Mouse (Mus musculus): ENCODE measurements around the gene Col4a5.

Col4a5 gene

DNA sequence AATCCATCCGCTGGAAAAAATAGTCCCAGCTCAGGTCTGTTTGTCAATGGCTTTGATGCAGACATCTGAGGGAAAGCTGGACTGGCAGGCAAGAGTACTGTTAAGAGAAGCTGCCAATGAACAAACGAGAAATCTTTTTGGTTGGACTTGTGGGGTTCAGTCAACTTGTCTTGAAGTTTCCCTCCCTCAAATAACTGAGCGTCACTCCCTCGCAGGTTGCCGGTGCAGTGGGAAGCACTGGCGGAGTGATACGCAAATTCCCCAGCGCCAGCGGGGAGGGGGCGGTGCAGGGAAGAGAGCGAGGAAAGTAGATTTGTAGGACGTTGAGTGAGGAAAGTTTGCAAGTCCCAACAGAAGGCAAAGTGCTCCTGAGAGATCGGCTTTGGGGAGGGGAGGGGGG lies at the start of gene Col4a5:
Col4a5 (plus strand) TSS at position 276 of the 400 bp plus-strand sequence.
- DNase-seq, result no peak

- no peak for DNase-seq
Measured at GRCm38 (mm10) chrX:141436780-141437179, 38.4 kb upstream of the Col4a5 start.

DNA sequence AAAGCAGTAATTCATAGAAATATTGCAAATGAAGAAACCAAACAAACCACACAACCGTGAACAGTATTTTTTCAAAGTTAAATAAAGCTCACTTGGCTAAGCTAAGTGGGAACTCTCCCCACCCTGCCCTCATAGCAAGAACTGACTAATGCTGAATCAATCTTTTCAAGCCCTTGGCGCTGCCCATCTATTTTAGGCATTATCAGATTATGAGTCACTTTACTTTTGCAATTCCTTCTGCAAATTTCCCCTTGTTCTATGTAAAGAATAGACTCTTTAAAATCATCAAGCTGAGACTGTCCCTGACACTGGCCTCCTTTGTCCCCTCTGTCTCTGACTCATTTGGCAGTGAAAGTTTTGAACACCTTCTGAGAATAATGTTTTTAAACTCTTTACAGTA lies 35.8 kb upstream of the Col4a5 start:
- DNase-seq, result no peak

- no peak for DNase-seq
Measured at GRCm38 (mm10) chrX:141447936-141448335, 27.2 kb upstream of the Col4a5 start.

GRCm38 (mm10) chrX:141473470-141474302 lies 1.5 kb upstream of the Col4a5 start, which contains the start of gene Col4a6:
Col4a6 (minus strand) TSS chrX:141474076.
- DNase-seq, result no peak

DNA sequence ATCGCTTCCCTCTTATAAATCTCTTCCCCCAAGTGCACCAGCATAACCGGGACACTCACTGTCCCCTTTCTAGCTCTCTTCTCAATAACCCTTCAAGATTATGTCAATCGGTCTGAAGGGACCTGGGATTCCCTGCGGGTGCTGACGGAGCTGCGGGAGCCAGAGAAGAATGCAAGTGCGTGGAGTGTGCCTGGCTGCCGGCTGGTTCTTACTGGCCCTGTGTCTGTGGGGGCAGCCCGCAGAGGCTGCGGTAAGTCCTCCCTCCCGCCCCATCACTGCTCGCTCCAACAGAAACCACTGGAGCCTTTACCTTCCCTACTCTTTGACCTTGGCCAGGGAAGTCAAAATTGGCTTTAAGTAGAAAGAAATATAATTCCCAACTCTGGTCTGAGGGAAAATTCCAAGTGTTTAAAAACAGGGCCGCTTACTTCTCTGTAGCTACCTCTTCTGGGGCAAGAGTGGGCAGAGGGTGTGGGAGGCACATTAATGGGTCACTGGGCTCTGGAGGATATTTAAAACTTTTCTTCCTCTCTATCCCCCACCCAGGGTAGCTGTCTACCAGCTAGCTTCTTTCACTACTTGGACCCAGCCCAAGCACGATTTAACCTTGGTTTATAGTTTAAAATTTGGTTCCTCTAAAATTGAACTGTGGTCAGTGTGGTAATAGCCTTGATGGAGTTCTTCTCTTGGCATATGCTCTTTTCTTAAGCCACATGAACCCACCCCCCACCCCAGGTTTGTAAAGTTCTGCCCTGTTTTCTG lies 562 bp downstream of the Col4a5 start:
- no peak for DNase-seq

DNA sequence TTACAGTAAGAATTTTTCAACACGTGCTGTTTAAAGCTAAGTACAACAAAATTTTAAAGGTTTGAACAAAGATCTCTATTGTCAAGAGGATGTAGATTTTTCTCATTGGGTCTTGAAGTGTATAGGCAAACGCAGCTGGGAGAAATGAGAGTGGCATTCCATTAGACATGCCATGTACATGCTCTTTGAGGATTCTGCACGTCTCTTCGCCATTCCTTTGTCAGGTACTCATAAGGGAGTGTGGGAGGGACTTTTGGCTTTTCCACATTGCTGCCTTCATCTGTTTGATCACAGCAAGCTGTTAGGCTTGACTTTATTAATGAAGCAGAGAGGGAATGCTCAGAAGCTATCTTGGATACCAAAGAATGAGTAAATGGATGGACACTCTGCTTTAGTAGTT lies 19.4 kb downstream of the Col4a5 start:
- DNase-seq, result no peak

- no peak for DNase-seq
Measured at GRCm38 (mm10) chrX:141503125-141503524, 27.9 kb downstream of the Col4a5 start.

DNA sequence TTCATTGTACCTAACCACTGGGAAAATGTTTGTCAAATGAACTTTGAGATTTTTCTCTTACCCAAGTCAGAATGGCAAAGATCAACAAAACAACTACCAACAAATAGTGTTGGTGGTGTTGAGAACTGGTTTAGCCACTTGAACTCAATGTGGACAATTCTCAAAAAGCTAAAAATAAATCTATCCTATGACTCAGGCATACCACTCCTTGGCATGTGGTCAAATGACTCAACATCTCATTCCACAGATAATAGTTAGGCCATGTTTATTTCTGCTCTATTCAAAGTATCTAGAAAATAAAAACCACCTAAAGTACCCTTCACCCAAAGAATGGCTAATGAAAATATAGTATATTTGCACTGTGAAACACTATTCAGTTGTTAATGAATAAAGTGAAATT lies 58.3 kb downstream of the Col4a5 start:
- DNase-seq, result no peak

DNA sequence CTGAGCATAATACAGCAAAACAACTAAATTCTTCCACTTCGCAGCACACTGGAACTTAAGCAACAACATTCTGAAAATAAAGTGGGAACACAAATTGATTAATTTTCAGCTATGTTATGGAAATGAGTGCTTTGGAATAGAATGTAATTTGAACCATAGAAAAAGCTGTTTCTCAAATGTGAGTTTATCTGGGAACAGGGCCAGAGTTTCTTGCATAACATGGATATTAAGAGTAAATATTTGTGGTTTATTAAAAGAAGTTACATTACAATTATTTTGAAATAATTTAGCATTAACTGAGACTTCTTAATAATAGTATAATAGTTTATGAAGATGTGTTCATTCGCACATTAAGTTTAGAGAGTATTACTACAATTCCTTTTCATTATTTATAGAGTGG lies 72.3 kb downstream of the Col4a5 start:
- no peak for DNase-seq

GRCm38 (mm10) chrX:141590242-141590641 lies 115.1 kb downstream of the Col4a5 start:
- DNase-seq, result no peak

GRCm38 (mm10) chrX:141721725-141722124 lies 246.5 kb downstream of the Col4a5 start:
- DNase-seq, result no peak

DNA sequence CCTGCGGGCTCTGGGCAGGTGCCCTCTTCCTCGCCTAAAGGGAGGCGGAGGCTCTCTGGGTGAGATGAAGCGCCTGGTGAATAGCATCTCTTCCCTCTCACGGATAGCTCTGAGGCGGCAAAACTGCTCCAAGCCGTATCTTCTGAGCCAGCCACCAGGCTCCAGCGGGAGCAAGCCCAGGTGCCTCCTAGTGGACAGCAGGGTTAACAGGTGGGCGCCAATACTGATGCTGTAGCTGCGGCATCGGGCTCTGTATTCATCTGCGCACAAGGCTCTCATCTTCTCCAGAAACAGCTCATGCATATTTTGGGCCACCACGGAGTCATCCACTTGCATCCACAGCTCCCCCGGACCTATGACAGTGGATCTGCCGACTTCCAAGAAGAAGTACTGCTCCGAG lies 248.8 kb downstream of the Col4a5 start:
- DNase-seq, result no peak

DNA sequence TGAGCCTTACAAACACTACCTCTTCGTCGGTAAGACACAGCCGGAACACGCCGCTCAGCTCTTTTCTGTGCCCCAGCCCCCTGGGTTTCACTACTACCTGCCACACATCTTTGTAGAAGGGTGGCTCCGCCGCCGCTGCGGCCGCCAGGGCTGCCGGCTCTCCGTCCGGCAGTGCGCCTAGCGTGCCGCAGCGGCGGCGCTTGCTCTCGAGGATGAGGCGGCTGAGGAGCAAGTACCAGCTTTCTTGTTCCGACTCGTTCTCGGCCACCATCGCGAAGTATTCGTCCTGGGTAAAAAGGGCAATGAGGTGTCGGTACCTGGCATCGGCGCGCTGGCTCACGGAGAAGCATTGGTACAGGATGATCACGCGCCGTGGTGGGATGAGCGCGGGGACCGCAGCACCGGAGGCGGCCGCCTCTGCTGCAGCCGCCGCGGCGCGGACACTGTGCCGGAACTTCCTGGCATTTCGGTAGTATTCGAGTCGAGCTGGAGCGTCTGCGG lies 249.3 kb downstream of the Col4a5 start:
- DNase-seq, result no peak

GRCm38 (mm10) chrX:141724937-141725918 lies 250.0 kb downstream of the Col4a5 start, which contains the start of gene Irs4:
Irs4 (minus strand) TSS chrX:141725263.
- DNase-seq, result no peak

- no peak for DNase-seq
Measured at GRCm38 (mm10) chrX:141729570-141729969, 254.4 kb downstream of the Col4a5 start.
